ENCODE assay signal across 25 mouse cellular contexts in genomic region chr6:142670021-142670420, GRCm38 (mm10). TPM values are rescaled to one million over a fixed set of nuclear protein-coding genes. Genes with fewer than 3 reads are reported as not detected.
DNase-seq lines count a peak whose midpoint lies in the region; ATAC-seq and TF ChIP-seq lines count a peak whose summit lies in the region.
"Had no signal": no experiment of that assay in that cellular context is flagged by ENCODE, and none has a peak within 500 bp of the region (broad histone marks: within the 10 kb centered on the region; RNA-seq: fewer than 3 reads in every experiment).

No protein-coding gene starts in this region.

- H3K4me1 ChIP-seq in kidney, embryonic 15.5 days = peaks cover 10% of the 10 kb centered on the region
- H3K4me1 ChIP-seq in limb, embryonic 14.5 days (ENCODE audit: control insufficient read depth, insufficient read depth, low read length) = no peaks in the 10 kb centered on the region
- H3K4me1 ChIP-seq in midbrain, embryonic 15.5 days = no peaks in the 10 kb centered on the region
- H3K4me1 ChIP-seq: embryonic facial prominence, embryonic 13.5 days; embryonic facial prominence, embryonic 15.5 days; forebrain, embryonic 10.5 days; forebrain, embryonic 12.5 days had no signal

- H3K9me3 ChIP-seq in kidney, embryonic 15.5 days (replicated peaks) = 0 out of 2 replicates have a peak, but pooled peaks cover 2% of the 10 kb centered on the region
- H3K9me3 ChIP-seq in limb, embryonic 14.5 days (ENCODE audit: control insufficient read depth, low read length) = no peaks in the 10 kb centered on the region
- H3K9me3 ChIP-seq in midbrain, embryonic 15.5 days = no peaks in the 10 kb centered on the region
- H3K9me3 ChIP-seq: embryonic facial prominence, embryonic 13.5 days; embryonic facial prominence, embryonic 15.5 days; forebrain, embryonic 10.5 days; forebrain, embryonic 12.5 days had no signal

- no peaks in the 10 kb centered on the region for H3K27me3 ChIP-seq in kidney, embryonic 15.5 days
- no peaks in the 10 kb centered on the region for H3K27me3 ChIP-seq in limb, embryonic 14.5 days (ENCODE audit: control insufficient read depth, insufficient read depth, low read length)
- H3K27me3 ChIP-seq in midbrain, embryonic 15.5 days (replicated peaks) = no peaks in the 10 kb centered on the region
- H3K27me3 ChIP-seq: embryonic facial prominence, embryonic 13.5 days; embryonic facial prominence, embryonic 15.5 days; forebrain, embryonic 12.5 days had no signal

- DNase-seq in gastrocnemius, adult 2 months = no peak
- DNase-seq in gastrocnemius, postnatal 14 days = no peak
- peak; percentile 28 to 35 for DNase-seq in heart, adult 18-20 months
- DNase-seq in heart, postnatal 10 days = no peak
- DNase-seq in kidney, postnatal 14 days = no peak
- DNase-seq in limb, embryonic 14.5 days (ENCODE audit: low spot score) = no peak
- DNase-seq: adrenal gland, adult 2 months; adrenal gland, postnatal 10 days; adrenal gland, postnatal 25 days; cerebellum, adult 11 months; cerebellum, adult 18-20 months; cerebellum, adult 8-10 months; cerebellum, adult 9-11 months; cerebellum, postnatal 14 days; cerebellum, postnatal 36 days; embryo, embryonic 11 days had no signal

- WGBS in kidney, embryonic 15.5 days = 89% methylated on average over 2 of the region's 2 CpGs
- WGBS in limb, embryonic 14.5 days = 83% methylated on average over 2 of the region's 2 CpGs
- WGBS in midbrain, embryonic 15.5 days = 97% methylated on average over 2 of the region's 2 CpGs

- H3K9ac ChIP-seq in kidney, embryonic 15.5 days = no peak overlapping the region
- no peak overlapping the region for H3K9ac ChIP-seq in limb, embryonic 14.5 days (ENCODE audit: low read depth, low read length, severe bottlenecking)
- no peak overlapping the region for H3K9ac ChIP-seq in midbrain, embryonic 15.5 days
- H3K9ac ChIP-seq: embryonic facial prominence, embryonic 13.5 days; embryonic facial prominence, embryonic 15.5 days; forebrain, embryonic 12.5 days had no signal

- no peak for TF ChIP-seq POLR2A in limb, embryonic 14.5 days (IDR thresholded peaks at IDR 0.05; ENCODE audit: borderline replicate concordance, extremely low read depth, insufficient read depth, insufficient read length)

- ATAC-seq in kidney, embryonic 15.5 days (replicated peaks; ENCODE audit: low FRiP score) = 0 out of 2 replicates have a peak, but pooled peaks have one; percentile 50
- ATAC-seq in limb, embryonic 14.5 days (ENCODE audit: low FRiP score, low read depth) = peak; percentile 23; the same call in 1 of the 2 replicates
- ATAC-seq in midbrain, embryonic 15.5 days (replicated peaks) = no peak

- no peak overlapping the region for H3K4me2 ChIP-seq in kidney, embryonic 15.5 days
- no peak overlapping the region for H3K4me2 ChIP-seq in limb, embryonic 14.5 days (replicated peaks; ENCODE audit: low read depth, low read length, severe bottlenecking)
- no peak overlapping the region for H3K4me2 ChIP-seq in midbrain, embryonic 15.5 days
- H3K4me2 ChIP-seq: embryonic facial prominence, embryonic 13.5 days; embryonic facial prominence, embryonic 15.5 days; forebrain, embryonic 12.5 days had no signal

- peaks cover 4% of the 10 kb centered on the region for H3K36me3 ChIP-seq in kidney, embryonic 15.5 days
- H3K36me3 ChIP-seq in limb, embryonic 14.5 days (ENCODE audit: control insufficient read depth, insufficient read depth, low read length) = no peaks in the 10 kb centered on the region
- no peaks in the 10 kb centered on the region for H3K36me3 ChIP-seq in midbrain, embryonic 15.5 days (replicated peaks)
- H3K36me3 ChIP-seq: embryonic facial prominence, embryonic 13.5 days; embryonic facial prominence, embryonic 15.5 days; forebrain, embryonic 10.5 days; forebrain, embryonic 12.5 days had no signal

- peak overlapping the region; percentile 91 for H3K27ac ChIP-seq in gastrocnemius, adult 2 months
- H3K27ac ChIP-seq in kidney, embryonic 15.5 days = no peak overlapping the region
- no peak overlapping the region for H3K27ac ChIP-seq in limb, embryonic 14.5 days (replicated peaks; ENCODE audit: low read depth, low read length)
- H3K27ac ChIP-seq in midbrain, embryonic 15.5 days = no peak overlapping the region
- H3K27ac ChIP-seq: embryonic facial prominence, embryonic 13.5 days; embryonic facial prominence, embryonic 15.5 days; forebrain, embryonic 10.5 days; forebrain, embryonic 12.5 days had no signal

- intact Hi-C loops in gastrocnemius, adult 2 months (cut with DNase I) = no loop called here
- intact Hi-C loops in gastrocnemius, postnatal 14 days (cut with DNase I; ENCODE audit: low total_unique reads) = no loop called here
- intact Hi-C loops in heart, postnatal 10 days (cut with DNase I) = no loop called here

- no peak for TF ChIP-seq CTCF in gastrocnemius, adult 2 months (IDR thresholded peaks at IDR 0.05)

- H3K4me3 ChIP-seq in gastrocnemius, adult 2 months = no peak overlapping the region
- H3K4me3 ChIP-seq in kidney, embryonic 15.5 days (replicated peaks) = no peak overlapping the region
- no peak overlapping the region for H3K4me3 ChIP-seq in limb, embryonic 14.5 days (replicated peaks; ENCODE audit: low read length)
- H3K4me3 ChIP-seq in midbrain, embryonic 15.5 days = no peak overlapping the region
- H3K4me3 ChIP-seq: embryonic facial prominence, embryonic 13.5 days; embryonic facial prominence, embryonic 15.5 days; erythroblast, embryonic 14.5 days; forebrain, embryonic 10.5 days; forebrain, embryonic 12.5 days had no signal

RNA-seq across cellular contexts. Expression of gene Abcc9, which starts 32.1 kb away (rescaled TPM):
- total RNA-seq in gastrocnemius, adult 2 months (2021) = 100 to 1,000 TPM; 123 to 135 TPM
- total RNA-seq in gastrocnemius, postnatal 14 days (2021) = 100 to 1,000 TPM; 126 to 127 TPM
- 100 to 1,000 TPM; 236 to 257 TPM for total RNA-seq in heart, adult 18-20 months (2021)
- total RNA-seq in heart, postnatal 10 days (2021) = 100 to 1,000 TPM; 220 to 258 TPM
- polyA plus RNA-seq in kidney, embryonic 15.5 days (2015; fragmentation: Nextera tagmentation; extraction: Ambion mirVana) = 6.2 and 7.7 TPM in 2 replicates
- 7.1 and 7.3 TPM in 2 replicates for polyA plus RNA-seq in limb, embryonic 14.5 days (2012; rRNA removed)
- polyA plus RNA-seq in limb, embryonic 14.5 days (2014; fragmentation: Nextera tagmentation; extraction: Ambion mirVana) = 2.8 and 4.0 TPM in 2 replicates
- polyA plus RNA-seq in midbrain, embryonic 15.5 days (2015; fragmentation: Nextera tagmentation; extraction: Ambion mirVana) = 3.1 and 3.6 TPM in 2 replicates
- total RNA-seq: common myeloid progenitor, adult 5-6 weeks; MEL had no signal
- polyA plus RNA-seq: erythroblast, embryonic 14.5 days had no signal

Comparison
In these comparisons a context has a peak if more than half of its experiments do, and no peak if none do; other contexts are left out.
1. DNase-seq: peak in heart, adult 18-20 months (2 of 2); none in gastrocnemius, adult 2 months (single experiment), gastrocnemius, postnatal 14 days (single experiment), heart, postnatal 10 days (0 of 2), kidney, postnatal 14 days (single experiment) and limb, embryonic 14.5 days (single experiment).